Mouse (Mus musculus) hindbrain, embryonic 14.5 days (tissue): ENCODE results near the gene Cgn. TPM values are rescaled to one million over a fixed set of nuclear protein-coding genes. Genes with fewer than 3 reads are reported as not detected.
"Not testable (repeated sequence)": the region's sequence is repeated elsewhere in the genome, so short reads cannot be mapped to it uniquely, and the experiment has no call there.

Experiments
- ATAC-seq: fragments of 200-750 bp; cut with Nextera tagmentation; 2 replicates; pipeline ENCODE4 v1.8.0; 2017; ENCODE audit warnings: moderate number of reproducible peaks, mild to moderate bottlenecking, moderate TSS enrichment, moderate library complexity; ENCODE audit not compliant: low FRiP score
- DNase-seq: peaks from one replicate; pipeline ENCODE4 v3.0.0-alpha.2; 2015; ENCODE audit warnings: low spot score
- H3K27ac ChIP-seq: fragments of 300-500 bp; sonication (generic); 2 replicates; pipeline ENCODE4 v1.5.1; 2014; ENCODE audit warnings: mild to moderate bottlenecking, moderate library complexity
- H3K27me3 ChIP-seq: fragments of 300-500 bp; sonication (generic); 2 replicates; pipeline ENCODE4 v1.6.1; 2014; ENCODE audit warnings: mild to moderate bottlenecking, low read length, mixed read lengths; ENCODE audit not compliant: control insufficient read depth, insufficient read depth
- H3K36me3 ChIP-seq: fragments of 300-500 bp; sonication (generic); replicated peaks from 2 replicates; pipeline ENCODE4 v1.6.1; 2014; ENCODE audit not compliant: control insufficient read depth, insufficient read depth
- H3K4me1 ChIP-seq: fragments of 300-500 bp; sonication (generic); replicated peaks from 2 replicates; pipeline ENCODE4 v1.6.1; 2014; ENCODE audit warnings: antibody characterized with exemption, low read length, mixed read lengths; ENCODE audit not compliant: control insufficient read depth, insufficient read depth
- H3K4me2 ChIP-seq: fragments of 300-500 bp; sonication (generic); replicated peaks from 2 replicates; pipeline ENCODE4 v1.6.1; 2014; ENCODE audit warnings: mild to moderate bottlenecking, moderate library complexity
- H3K4me3 ChIP-seq: fragments of 300-500 bp; sonication (generic); replicated peaks from 2 replicates; pipeline ENCODE4 v1.5.1; 2014; ENCODE audit warnings: mild to moderate bottlenecking, low read length
- H3K9ac ChIP-seq: fragments of 300-500 bp; sonication (generic); 2 replicates; pipeline ENCODE4 v1.6.1; 2014
- H3K9me3 ChIP-seq: fragments of 300-500 bp; sonication (generic); 2 replicates; pipeline ENCODE4 v1.6.1; 2016; ENCODE audit warnings: low read length; ENCODE audit not compliant: control insufficient read depth
- WGBS: fragments of 180-500 bp; shearing (Covaris S2); extraction: QIAGEN DNeasy Blood & Tissue Kit; methylation state at CpG from one replicate; pipeline ENCODE4 v1.1.7; 2014; 5-methylcytosine and 5-hydroxymethylcytosine counted together
- polyA plus RNA-seq: library from polyadenylated mRNA; unstranded; fragments of >200 nt; fragmentation: Nextera tagmentation; extraction: Ambion mirVana; gene quantifications from 2 replicates; pipeline ENCODE4 v1.2.1, GENCODE M21; 2014

Gene Cgn
- polyA plus RNA-seq, 1 experiment from 2014 or later: 8.8 TPM

- 56% methylated on average over 5 of the region's 5 CpGs for WGBS
- Histone ChIP-seq H3K9me3 (no peaks in the 10 kb centered on the region), H3K27ac (no peak overlapping the region), H3K4me3 (no peak overlapping the region), H3K36me3 (no peaks in the 10 kb centered on the region), H3K9ac (no peak overlapping the region), H3K4me1 (peaks cover 17% of the 10 kb centered on the region; the same call in 1 of the 2 replicates), H3K4me2 (no peak overlapping the region), H3K27me3 (no peaks in the 10 kb centered on the region)
- no peak for DNase-seq
- ATAC-seq: no peak
These were observed 2.8 kb downstream of the Cgn start for GRCm38 (mm10) chr3:94783462-94783931.

GRCm38 (mm10) chr3:94782936-94783335 lies 3.4 kb downstream of the Cgn start:
- H3K4me2 ChIP-seq: no peak overlapping the region
- no peaks in the 10 kb centered on the region for H3K36me3 ChIP-seq
- no peak overlapping the region for H3K27ac ChIP-seq
- H3K4me3 ChIP-seq: no peak overlapping the region
- H3K4me1 ChIP-seq: peaks cover 16% of the 10 kb centered on the region; the same call in 1 of the 2 replicates
- DNase-seq (no peak), ATAC-seq (no peak)
- no peaks in the 10 kb centered on the region for H3K27me3 ChIP-seq
- no peak overlapping the region for H3K9ac ChIP-seq
- H3K9me3 ChIP-seq: no peaks in the 10 kb centered on the region
- WGBS: 71% methylated on average over 4 of the region's 4 CpGs

GRCm38 (mm10) chr3:94781356-94781755 lies 4.9 kb downstream of the Cgn start:
- no peaks in the 10 kb centered on the region for H3K9me3 ChIP-seq
- no peak overlapping the region for H3K4me3 ChIP-seq
- no peaks in the 10 kb centered on the region for H3K27me3 ChIP-seq
- H3K4me1 ChIP-seq: peaks cover 8% of the 10 kb centered on the region; the same call in 1 of the 2 replicates
- H3K36me3 ChIP-seq: 0 out of 2 replicates have a peak, but pooled peaks cover 4% of the 10 kb centered on the region
- DNase-seq: no peak
- no peak overlapping the region for H3K4me2 ChIP-seq
- no peak overlapping the region for H3K27ac ChIP-seq
- no peak for ATAC-seq
- no peak overlapping the region for H3K9ac ChIP-seq
- WGBS: 24% methylated on average over 3 of the region's 3 CpGs

GRCm38 (mm10) chr3:94775886-94776285 lies 10.4 kb downstream of the Cgn start:
- Histone ChIP-seq H3K9ac (no peak overlapping the region), H3K27me3 (no peaks in the 10 kb centered on the region), H3K4me3 (no peak overlapping the region), H3K4me2 (no peak overlapping the region), H3K4me1 (no peaks in the 10 kb centered on the region), H3K36me3 (peaks cover 36% of the 10 kb centered on the region), H3K27ac (no peak overlapping the region), H3K9me3 (no peaks in the 10 kb centered on the region)
- no peak for ATAC-seq
- no peak for DNase-seq
- 85% methylated on average over 7 of the region's 7 CpGs for WGBS

GRCm38 (mm10) chr3:94774039-94774438 lies 12.3 kb downstream of the Cgn start:
- peaks cover 36% of the 10 kb centered on the region for H3K36me3 ChIP-seq
- no peak overlapping the region for H3K9ac ChIP-seq
- no peak overlapping the region for H3K4me2 ChIP-seq
- H3K4me3 ChIP-seq: no peak overlapping the region
- H3K27ac ChIP-seq: no peak overlapping the region
- H3K4me1 ChIP-seq: no peaks in the 10 kb centered on the region
- DNase-seq (no peak), ATAC-seq (no peak)
- H3K27me3 ChIP-seq: no peaks in the 10 kb centered on the region
- WGBS: 86% methylated on average over 11 of the region's 11 CpGs
- no peaks in the 10 kb centered on the region for H3K9me3 ChIP-seq

GRCm38 (mm10) chr3:94765456-94765855 lies 20.8 kb downstream of the Cgn start:
- not testable (repeated sequence) for H3K4me2 ChIP-seq, H3K36me3 ChIP-seq, H3K27ac ChIP-seq, H3K9ac ChIP-seq, DNase-seq, H3K4me1 ChIP-seq, H3K4me3 ChIP-seq, H3K27me3 ChIP-seq, ATAC-seq, H3K9me3 ChIP-seq
- WGBS: 76% methylated on average over 8 of the region's 8 CpGs

- ATAC-seq, H3K4me3 ChIP-seq, H3K4me2 ChIP-seq, H3K27me3 ChIP-seq, H3K27ac ChIP-seq, DNase-seq, H3K36me3 ChIP-seq, H3K4me1 ChIP-seq, H3K9me3 ChIP-seq, H3K9ac ChIP-seq: not testable (repeated sequence)
- WGBS: 76% methylated on average over 4 of the region's 5 CpGs
These were observed 21.6 kb downstream of the Cgn start for GRCm38 (mm10) chr3:94764545-94765292.

- H3K4me1 ChIP-seq, H3K36me3 ChIP-seq, H3K9me3 ChIP-seq, H3K27me3 ChIP-seq, DNase-seq, H3K4me3 ChIP-seq, H3K27ac ChIP-seq, H3K9ac ChIP-seq: not testable (repeated sequence)
- 63% methylated on average over 3 of the region's 9 CpGs for WGBS
- ATAC-seq: peak; percentile 60
- 0 out of 2 replicates have a peak overlapping the region, but pooled peaks have one; percentile 17 for H3K4me2 ChIP-seq
These were observed 27.9 kb downstream of the Cgn start for GRCm38 (mm10) chr3:94758427-94758826.

- peak; percentile 94 for ATAC-seq
- not testable (repeated sequence) for DNase-seq
These were observed 28.3 kb downstream of the Cgn start for GRCm38 (mm10) chr3:94758056-94758409.

More at GRCm38 (mm10) chr3:94758056-94758409, 28.3 kb downstream of the Cgn start:
- not testable (repeated sequence) for H3K27me3 ChIP-seq, H3K4me1 ChIP-seq, H3K27ac ChIP-seq, H3K36me3 ChIP-seq, H3K9ac ChIP-seq, H3K9me3 ChIP-seq
- Histone ChIP-seq H3K4me2 (peak overlapping the region; percentile 39), H3K4me3 (peak overlapping the region; percentile 31)
- 0% methylated on average over 19 of the region's 31 CpGs for WGBS
